Mouse (Mus musculus) small intestine, adult 2 months (tissue): ENCODE data around the gene Tpi1.

ENCODE experiments used
- CTCF ChIP-seq: fragments of 200-500 bp; IDR thresholded peaks from 2 replicates; pipeline ENCODE4 v1.5.1; 2012; ENCODE audit warnings: low read depth, mild to moderate bottlenecking, control low read depth, inconsistent platforms, low read length, moderate library complexity, mixed read lengths; ENCODE audit not compliant: insufficient replicate concordance, insufficient read length; ENCODE audit errors: extremely low read depth
- POLR2A ChIP-seq: fragments of 200-500 bp; IDR thresholded peaks from 2 replicates; pipeline ENCODE4 v1.6.1; 2012; ENCODE audit warnings: low read depth, mild to moderate bottlenecking, control low read depth, inconsistent platforms, low read length, moderate library complexity

- no peak for TF ChIP-seq CTCF
- TF ChIP-seq POLR2A, result no peak
Measured at GRCm38 (mm10) chr6:124817125-124817524, 3.0 kb upstream of the Tpi1 start.
